35 mouse cellular contexts compared by ENCODE assay signal in genomic region chr9:84130338-84130737, GRCm38 (mm10).
"Had no signal": no experiment of that assay in that cellular context is flagged by ENCODE, and none has a peak within 500 bp of the region (broad histone marks: within the 10 kb centered on the region; RNA-seq: fewer than 3 reads in every experiment).

No protein-coding gene starts in this region.

- H3K9ac ChIP-seq: heart, embryonic 12.5 days; heart, embryonic 13.5 days; heart, embryonic 15.5 days; hindbrain, embryonic 12.5 days; hindbrain, embryonic 13.5 days; hindbrain, embryonic 14.5 days; hindbrain, embryonic 15.5 days; intestine, embryonic 15.5 days; kidney, embryonic 15.5 days had no signal

- H3K36me3 ChIP-seq: heart, embryonic 10.5 days; heart, embryonic 12.5 days; heart, embryonic 13.5 days; heart, embryonic 15.5 days; hindbrain, embryonic 10.5 days; hindbrain, embryonic 12.5 days; hindbrain, embryonic 15.5 days; intestine, embryonic 15.5 days; kidney, embryonic 15.5 days had no signal

- H3K4me1 ChIP-seq: heart, embryonic 10.5 days; heart, embryonic 12.5 days; heart, embryonic 13.5 days; heart, embryonic 15.5 days; hindbrain, embryonic 10.5 days; hindbrain, embryonic 12.5 days; hindbrain, embryonic 13.5 days; hindbrain, embryonic 15.5 days; intestine, embryonic 15.5 days; kidney, embryonic 15.5 days had no signal

- DNase-seq: heart, postnatal 10 days; heart, postnatal 14 days; heart, postnatal 36 days; heart, postnatal 4 days; kidney, adult 11 months; kidney, adult 18-20 months; kidney, adult 2 months; kidney, adult 8-10 months; kidney, adult 9 months; kidney, postnatal 10 days; kidney, postnatal 14 days; kidney, postnatal 25 days; kidney, postnatal 36 days; kidney, postnatal 4 days; layer of hippocampus, adult 9-11 months; layer of hippocampus, postnatal 36 days had no signal

- H3K27ac ChIP-seq: heart, embryonic 10.5 days; heart, embryonic 13.5 days; heart, embryonic 15.5 days; hindbrain, embryonic 10.5 days; hindbrain, embryonic 12.5 days; hindbrain, embryonic 13.5 days; hindbrain, embryonic 14.5 days; hindbrain, embryonic 15.5 days; hindbrain, postnatal 0 days; intestine, embryonic 15.5 days; kidney, embryonic 15.5 days; kidney, postnatal 0 days; layer of hippocampus, adult 2 months had no signal

- H3K4me2 ChIP-seq: heart, embryonic 11.5 days; heart, embryonic 12.5 days; heart, embryonic 13.5 days; heart, embryonic 15.5 days; hindbrain, embryonic 12.5 days; hindbrain, embryonic 13.5 days; hindbrain, embryonic 14.5 days; hindbrain, embryonic 15.5 days; intestine, embryonic 15.5 days; kidney, embryonic 15.5 days had no signal

- H3K9me3 ChIP-seq: heart, embryonic 10.5 days; heart, embryonic 12.5 days; heart, embryonic 13.5 days; heart, embryonic 15.5 days; hindbrain, embryonic 12.5 days; hindbrain, embryonic 13.5 days; hindbrain, embryonic 15.5 days; intestine, embryonic 15.5 days; kidney, embryonic 15.5 days had no signal

- H3K4me3 ChIP-seq: heart, embryonic 10.5 days; heart, embryonic 12.5 days; heart, embryonic 13.5 days; heart, embryonic 15.5 days; hindbrain, embryonic 10.5 days; hindbrain, embryonic 12.5 days; hindbrain, embryonic 13.5 days; hindbrain, embryonic 15.5 days; intestine, embryonic 15.5 days; kidney, embryonic 15.5 days; layer of hippocampus, adult 2 months had no signal

- H3K27me3 ChIP-seq: heart, embryonic 12.5 days; heart, embryonic 13.5 days; heart, embryonic 15.5 days; hindbrain, embryonic 12.5 days; hindbrain, embryonic 13.5 days; hindbrain, embryonic 15.5 days; intestine, embryonic 15.5 days; kidney, embryonic 15.5 days had no signal

- ATAC-seq: hindbrain, embryonic 16.5 days; hindbrain, postnatal 0 days; inflammation-experienced regulatory T-cells, adult 6 months; intestine, embryonic 15.5 days; intestine, embryonic 16.5 days; intestine, postnatal 0 days had no signal
